Mouse (Mus musculus): ENCODE measurements at regions not wholly inside any gene's neighbourhood (a gene's known extent, or its start where the extent isn't known, plus 50 kb on each side); places are given as distances from the start of the nearest gene placed in this dataset.

DNA sequence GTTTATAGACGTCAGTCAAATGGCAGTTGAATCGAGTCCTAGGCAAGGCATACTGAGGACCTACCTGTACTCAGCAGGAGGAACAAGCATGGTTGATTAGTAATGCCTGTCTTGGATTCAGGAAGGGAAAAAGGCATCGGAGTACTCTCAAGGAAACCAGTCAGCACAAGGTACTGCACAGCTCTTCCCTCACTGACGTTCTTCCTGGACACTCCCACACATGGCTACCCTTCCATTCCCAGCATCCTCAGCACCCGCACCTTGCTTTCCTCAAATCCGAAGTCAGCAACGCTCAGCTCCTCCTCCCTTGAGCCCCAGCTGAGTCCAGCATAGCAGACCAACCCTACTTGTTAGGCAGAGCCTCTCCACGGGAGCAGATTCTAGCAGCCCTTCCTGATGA, 279.6 kb upstream of the Eef2kmt start:
- no peak overlapping the region; the same call in 1 of the 2 replicates for H3K4me2 ChIP-seq (ENCODE audit: low read depth, low read length)
- H3K27ac ChIP-seq (ENCODE audit: low read length) = no peak overlapping the region
- peak; percentile 40 for ATAC-seq
- no peak overlapping the region for H3K4me3 ChIP-seq (ENCODE audit: low read length)
- H3K36me3 ChIP-seq (ENCODE audit: control insufficient read depth, insufficient read depth, low read length) = no peaks in the 10 kb centered on the region
- no peak overlapping the region for H3K9ac ChIP-seq (ENCODE audit: low read depth, low read length)
- 42% methylated on average over 8 of the region's 8 CpGs for WGBS
- H3K9me3 ChIP-seq (ENCODE audit: control insufficient read depth, low read length) = no peaks in the 10 kb centered on the region
- H3K27me3 ChIP-seq (replicated peaks; ENCODE audit: control insufficient read depth, insufficient read depth, low read length) = no peaks in the 10 kb centered on the region
- H3K4me1 ChIP-seq (ENCODE audit: control insufficient read depth, insufficient read depth, low read length) = no peaks in the 10 kb centered on the region

DNA sequence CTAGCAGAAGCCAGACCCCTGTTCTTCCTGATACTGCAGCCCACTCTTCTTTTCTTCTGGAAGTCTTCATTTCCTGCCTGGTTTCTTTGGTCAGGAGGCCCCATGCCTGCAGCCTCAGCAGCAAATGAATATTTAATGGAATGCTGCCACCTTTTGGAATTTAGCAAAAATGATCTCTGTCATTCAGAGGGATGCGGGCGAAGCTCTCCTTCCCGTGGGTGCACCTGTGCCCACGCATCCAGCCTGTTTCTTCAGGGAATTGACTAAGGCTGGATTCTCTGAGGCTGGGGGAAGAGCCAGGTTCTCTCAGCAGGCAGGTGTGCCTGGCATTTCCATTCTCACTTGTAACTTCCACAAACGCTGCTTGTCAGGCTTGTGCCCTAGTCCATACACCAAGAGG, 279.1 kb upstream of the Eef2kmt start:
- Histone ChIP-seq H3K27ac (ENCODE audit: low read length) (no peak overlapping the region), H3K4me3 (ENCODE audit: low read length) (no peak overlapping the region), H3K27me3 (replicated peaks; ENCODE audit: control insufficient read depth, insufficient read depth, low read length) (no peaks in the 10 kb centered on the region), H3K4me1 (ENCODE audit: control insufficient read depth, insufficient read depth, low read length) (no peaks in the 10 kb centered on the region), H3K4me2 (ENCODE audit: low read depth, low read length) (no peak overlapping the region), H3K36me3 (ENCODE audit: control insufficient read depth, insufficient read depth, low read length) (no peaks in the 10 kb centered on the region), H3K9ac (ENCODE audit: low read depth, low read length) (no peak overlapping the region), H3K9me3 (ENCODE audit: control insufficient read depth, low read length) (no peaks in the 10 kb centered on the region)
- WGBS = 61% methylated on average over 5 of the region's 5 CpGs
- ATAC-seq = no peak; the same call in 1 of the 2 replicates

DNA sequence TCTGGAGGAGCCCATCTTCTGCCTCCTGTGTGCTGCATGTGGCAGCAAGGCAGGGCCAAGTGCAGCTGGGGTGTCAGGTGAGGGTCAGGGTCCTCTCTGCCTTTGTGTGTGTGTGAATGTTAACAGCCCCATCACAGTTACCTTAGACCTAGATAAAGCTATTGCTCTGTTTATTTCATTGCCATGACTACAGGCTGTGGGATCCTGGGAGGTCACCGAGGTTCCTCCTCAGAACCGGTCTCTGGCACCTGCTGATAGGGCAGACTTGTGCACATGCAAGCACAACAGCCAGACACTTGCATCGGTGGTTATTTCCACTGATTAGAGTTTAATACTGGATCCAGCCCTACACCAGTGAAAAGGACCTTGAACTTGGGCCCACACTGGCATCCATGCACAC, 278.6 kb upstream of the Eef2kmt start:
- Histone ChIP-seq H3K4me2 (ENCODE audit: low read depth, low read length) (no peak overlapping the region), H3K4me1 (ENCODE audit: control insufficient read depth, insufficient read depth, low read length) (no peaks in the 10 kb centered on the region), H3K9me3 (ENCODE audit: control insufficient read depth, low read length) (no peaks in the 10 kb centered on the region), H3K27ac (ENCODE audit: low read length) (no peak overlapping the region), H3K9ac (ENCODE audit: low read depth, low read length) (no peak overlapping the region), H3K36me3 (ENCODE audit: control insufficient read depth, insufficient read depth, low read length) (no peaks in the 10 kb centered on the region), H3K4me3 (ENCODE audit: low read length) (no peak overlapping the region), H3K27me3 (replicated peaks; ENCODE audit: control insufficient read depth, insufficient read depth, low read length) (no peaks in the 10 kb centered on the region)
- ATAC-seq = peak; percentile 83
- 60% methylated on average over 3 of the region's 3 CpGs for WGBS

DNA sequence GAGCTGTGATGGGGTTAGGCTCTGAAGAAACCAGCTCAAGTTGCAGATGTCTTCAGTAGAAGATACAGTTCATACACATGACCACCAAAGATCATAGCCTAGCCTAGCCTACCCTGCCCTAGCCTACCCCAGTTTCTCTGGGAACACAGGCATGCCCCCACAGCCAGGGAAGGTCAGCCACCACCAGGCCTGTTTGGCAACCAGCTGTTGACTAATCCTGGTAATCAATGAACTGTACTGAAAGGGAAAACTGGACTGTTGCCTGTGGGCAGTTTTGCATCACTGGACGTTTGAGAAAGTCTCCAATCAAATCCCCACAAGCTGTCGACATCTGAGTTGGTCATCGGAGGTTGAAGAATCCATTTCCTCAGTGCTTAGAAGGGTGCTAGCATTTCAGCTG, 276.5 kb upstream of the Eef2kmt start:
- no peak overlapping the region for H3K9ac ChIP-seq (ENCODE audit: low read depth, low read length)
- no peaks in the 10 kb centered on the region for H3K36me3 ChIP-seq (ENCODE audit: control insufficient read depth, insufficient read depth, low read length)
- 74% methylated on average over 3 of the region's 3 CpGs for WGBS
- no peak overlapping the region for H3K27ac ChIP-seq (ENCODE audit: low read length)
- no peak overlapping the region for H3K4me3 ChIP-seq (ENCODE audit: low read length)
- no peaks in the 10 kb centered on the region for H3K9me3 ChIP-seq (ENCODE audit: control insufficient read depth, low read length)
- ATAC-seq = no peak
- no peaks in the 10 kb centered on the region for H3K4me1 ChIP-seq (ENCODE audit: control insufficient read depth, insufficient read depth, low read length)
- H3K27me3 ChIP-seq (replicated peaks; ENCODE audit: control insufficient read depth, insufficient read depth, low read length) = no peaks in the 10 kb centered on the region
- no peak overlapping the region for H3K4me2 ChIP-seq (ENCODE audit: low read depth, low read length)

DNA sequence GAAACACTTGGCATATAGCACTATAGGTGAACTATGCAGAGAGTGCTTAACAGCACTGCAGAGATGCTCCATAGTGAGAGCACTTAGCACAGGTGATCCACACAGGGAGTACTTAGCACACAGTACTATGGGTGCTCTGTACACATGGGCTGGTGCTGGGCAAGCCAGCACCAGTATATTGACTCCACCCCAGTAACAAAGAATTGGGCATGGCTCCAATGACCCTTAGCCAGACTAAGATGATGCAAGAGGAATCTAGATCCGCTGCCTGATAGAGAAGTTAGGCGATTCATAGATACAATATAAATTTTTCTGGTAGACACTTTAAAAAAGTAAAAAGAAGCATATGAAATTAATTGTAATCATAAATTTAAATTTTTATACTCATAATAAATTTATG, 274.0 kb upstream of the Eef2kmt start:
- Histone ChIP-seq H3K4me3 (ENCODE audit: low read length) (no peak overlapping the region), H3K27me3 (replicated peaks; ENCODE audit: control insufficient read depth, insufficient read depth, low read length) (no peaks in the 10 kb centered on the region), H3K27ac (ENCODE audit: low read length) (no peak overlapping the region), H3K4me2 (ENCODE audit: low read depth, low read length) (no peak overlapping the region), H3K9me3 (ENCODE audit: control insufficient read depth, low read length) (no peaks in the 10 kb centered on the region), H3K36me3 (ENCODE audit: control insufficient read depth, insufficient read depth, low read length) (no peaks in the 10 kb centered on the region), H3K4me1 (ENCODE audit: control insufficient read depth, insufficient read depth, low read length) (no peaks in the 10 kb centered on the region), H3K9ac (ENCODE audit: low read depth, low read length) (no peak overlapping the region)
- WGBS = 84% methylated on average over 2 of the region's 2 CpGs
- no peak for ATAC-seq

DNA sequence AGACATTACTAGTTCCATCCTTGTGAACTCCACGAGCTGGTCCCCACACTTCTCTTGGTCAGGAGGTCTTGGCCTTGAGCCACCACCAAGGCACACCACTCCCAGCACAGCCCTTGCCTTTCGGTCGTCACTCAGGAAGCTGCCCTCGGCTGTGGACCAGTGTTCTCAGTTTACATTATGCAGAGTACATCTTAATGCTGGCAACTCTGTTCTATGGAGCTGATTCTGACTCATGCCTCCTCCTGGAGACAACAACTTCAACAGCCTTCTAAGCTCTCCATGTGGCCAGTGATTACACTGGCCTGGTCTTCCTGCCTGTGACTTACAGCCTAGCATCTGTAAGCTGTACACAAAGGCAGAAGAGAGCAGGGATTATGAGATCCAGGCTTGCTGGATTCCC, 272.2 kb upstream of the Eef2kmt start:
- Histone ChIP-seq H3K27ac (ENCODE audit: low read length) (no peak overlapping the region), H3K36me3 (ENCODE audit: control insufficient read depth, insufficient read depth, low read length) (no peaks in the 10 kb centered on the region), H3K9me3 (ENCODE audit: control insufficient read depth, low read length) (no peaks in the 10 kb centered on the region), H3K4me1 (ENCODE audit: control insufficient read depth, insufficient read depth, low read length) (no peaks in the 10 kb centered on the region), H3K4me3 (ENCODE audit: low read length) (no peak overlapping the region), H3K9ac (ENCODE audit: low read depth, low read length) (no peak overlapping the region), H3K4me2 (ENCODE audit: low read depth, low read length) (no peak overlapping the region), H3K27me3 (replicated peaks; ENCODE audit: control insufficient read depth, insufficient read depth, low read length) (no peaks in the 10 kb centered on the region)
- 42% methylated on average over 4 of the region's 4 CpGs for WGBS
- ATAC-seq = no peak

DNA sequence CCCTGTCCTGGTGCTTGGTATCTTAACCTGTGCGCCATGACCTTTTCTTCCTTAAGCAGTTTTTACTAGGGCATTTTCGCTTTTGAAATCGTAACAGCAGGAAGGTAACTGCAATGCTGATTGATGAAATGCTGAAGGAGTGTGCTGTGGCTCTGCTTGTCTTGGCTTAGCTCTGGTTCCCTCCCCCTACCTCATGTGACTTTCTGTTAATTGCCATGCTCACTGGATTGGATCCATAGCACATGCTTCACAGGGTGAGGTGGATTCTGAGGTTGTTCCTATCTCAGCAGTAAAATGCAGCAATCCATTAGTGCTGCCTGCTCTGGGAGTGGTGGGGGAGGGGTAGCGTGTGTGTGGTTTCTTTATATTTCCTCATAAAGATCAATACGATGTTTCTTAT, 268.6 kb upstream of the Eef2kmt start:
- Histone ChIP-seq H3K9ac (ENCODE audit: low read depth, low read length) (no peak overlapping the region), H3K4me1 (ENCODE audit: control insufficient read depth, insufficient read depth, low read length) (no peaks in the 10 kb centered on the region), H3K36me3 (ENCODE audit: control insufficient read depth, insufficient read depth, low read length) (no peaks in the 10 kb centered on the region), H3K27ac (ENCODE audit: low read length) (no peak overlapping the region), H3K4me3 (ENCODE audit: low read length) (no peak overlapping the region), H3K4me2 (ENCODE audit: low read depth, low read length) (no peak overlapping the region), H3K27me3 (replicated peaks; ENCODE audit: control insufficient read depth, insufficient read depth, low read length) (no peaks in the 10 kb centered on the region), H3K9me3 (ENCODE audit: control insufficient read depth, low read length) (no peaks in the 10 kb centered on the region)
- 76% methylated on average over 5 of the region's 5 CpGs for WGBS
- peak; percentile 48; the same call in 1 of the 2 replicates for ATAC-seq

DNA sequence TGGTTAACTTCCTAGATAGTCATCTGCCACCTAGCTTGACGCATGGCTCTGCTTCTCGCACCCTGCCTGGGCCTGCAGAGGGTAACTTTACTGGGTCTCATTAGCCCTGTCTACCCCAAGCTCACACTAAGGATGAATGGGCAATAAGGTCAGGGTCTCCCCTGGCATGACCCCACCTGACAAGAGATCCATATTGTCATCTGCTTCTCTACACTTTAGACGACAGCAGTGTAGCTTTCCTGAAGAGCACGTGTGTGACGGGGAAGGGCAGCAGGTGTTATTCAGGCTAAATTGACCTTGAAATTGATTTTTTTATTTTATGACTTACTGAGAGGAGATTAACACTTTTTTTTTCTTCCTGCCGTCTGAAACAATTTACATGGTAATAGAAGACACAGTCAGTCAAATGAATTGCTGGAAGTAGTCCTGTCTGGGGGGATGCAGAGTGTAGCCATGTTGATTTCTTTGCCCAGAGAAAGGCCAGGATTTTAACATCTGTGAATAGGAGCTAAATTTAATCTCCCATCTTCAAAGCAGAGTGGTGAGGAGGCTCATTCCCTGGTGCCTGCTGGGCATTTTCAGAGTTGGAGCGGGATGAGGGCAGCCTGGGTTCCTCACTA, 267.7 kb upstream of the Eef2kmt start:
- ATAC-seq = no peak
- no peaks in the 10 kb centered on the region for H3K27me3 ChIP-seq (replicated peaks; ENCODE audit: control insufficient read depth, insufficient read depth, low read length)
- no peak overlapping the region for H3K4me2 ChIP-seq (ENCODE audit: low read depth, low read length)

DNA sequence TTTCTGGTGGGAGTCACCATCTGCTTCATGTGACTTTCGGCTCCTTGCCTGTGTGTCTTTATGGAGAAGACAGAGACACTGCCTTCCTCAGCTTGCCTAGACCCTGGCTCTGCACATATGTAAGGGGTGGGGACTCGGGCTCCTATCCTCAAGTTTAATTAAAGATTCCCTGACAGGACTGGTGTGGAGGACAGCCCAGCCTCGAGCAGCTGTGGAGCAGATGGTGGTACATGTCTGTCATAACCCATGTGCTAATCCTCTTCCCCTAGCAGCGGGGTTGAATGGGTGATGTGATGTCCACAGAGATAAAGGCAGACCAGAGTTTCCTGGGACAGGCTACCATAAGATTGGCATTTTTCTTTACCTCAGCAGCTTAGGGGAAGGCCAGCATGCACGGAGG, 262.0 kb upstream of the Eef2kmt start:
- no peaks in the 10 kb centered on the region for H3K4me1 ChIP-seq (ENCODE audit: control insufficient read depth, insufficient read depth, low read length)
- WGBS = 60% methylated on average over 5 of the region's 5 CpGs
- ATAC-seq = no peak
- H3K9me3 ChIP-seq (ENCODE audit: control insufficient read depth, low read length) = no peaks in the 10 kb centered on the region
- no peaks in the 10 kb centered on the region for H3K36me3 ChIP-seq (ENCODE audit: control insufficient read depth, insufficient read depth, low read length)
- H3K4me3 ChIP-seq (ENCODE audit: low read length) = no peak overlapping the region
- H3K4me2 ChIP-seq (ENCODE audit: low read depth, low read length) = no peak overlapping the region
- no peak overlapping the region for H3K9ac ChIP-seq (ENCODE audit: low read depth, low read length)
- H3K27me3 ChIP-seq (replicated peaks; ENCODE audit: control insufficient read depth, insufficient read depth, low read length) = no peaks in the 10 kb centered on the region
- H3K27ac ChIP-seq (ENCODE audit: low read length) = no peak overlapping the region

More for the DNA sequence above, 267.7 kb upstream of the Eef2kmt start:
- Histone ChIP-seq H3K4me3 (ENCODE audit: low read length) (no peak overlapping the region), H3K9me3 (ENCODE audit: control insufficient read depth, low read length) (no peaks in the 10 kb centered on the region), H3K27ac (ENCODE audit: low read length) (no peak overlapping the region), H3K4me1 (ENCODE audit: control insufficient read depth, insufficient read depth, low read length) (no peaks in the 10 kb centered on the region), H3K36me3 (ENCODE audit: control insufficient read depth, insufficient read depth, low read length) (no peaks in the 10 kb centered on the region), H3K9ac (ENCODE audit: low read depth, low read length) (no peak overlapping the region)
- 71% methylated on average over 7 of the region's 7 CpGs for WGBS

DNA sequence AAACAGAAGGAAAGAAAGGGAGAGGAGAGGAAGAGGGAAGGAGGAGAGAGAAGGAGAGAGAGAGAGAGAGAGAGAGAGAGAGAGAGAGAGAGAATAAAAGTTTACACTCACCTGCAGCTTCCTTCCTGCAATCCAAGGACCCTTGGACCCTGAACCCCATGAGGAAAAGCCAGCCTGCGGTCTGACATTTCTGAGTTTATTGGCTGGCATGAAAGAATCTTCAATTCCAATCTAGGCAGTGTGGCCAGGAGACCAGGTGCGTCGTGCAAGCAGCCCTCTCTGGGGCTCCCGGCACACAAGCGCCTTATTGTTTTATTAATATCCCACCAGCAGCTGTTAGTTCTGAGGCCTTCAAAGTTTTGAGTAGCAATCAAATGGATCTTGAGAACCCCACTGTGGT, 260.1 kb upstream of the Eef2kmt start:
- no peak overlapping the region for H3K4me3 ChIP-seq (ENCODE audit: low read length)
- WGBS = 59% methylated on average over 5 of the region's 5 CpGs
- H3K4me2 ChIP-seq (ENCODE audit: low read depth, low read length) = no peak overlapping the region
- no peaks in the 10 kb centered on the region for H3K4me1 ChIP-seq (ENCODE audit: control insufficient read depth, insufficient read depth, low read length)
- H3K27me3 ChIP-seq (replicated peaks; ENCODE audit: control insufficient read depth, insufficient read depth, low read length) = no peaks in the 10 kb centered on the region; the same call in 1 of the 2 replicates
- H3K9ac ChIP-seq (ENCODE audit: low read depth, low read length) = no peak overlapping the region
- no peaks in the 10 kb centered on the region for H3K36me3 ChIP-seq (ENCODE audit: control insufficient read depth, insufficient read depth, low read length)
- H3K9me3 ChIP-seq (ENCODE audit: control insufficient read depth, low read length) = no peaks in the 10 kb centered on the region
- no peak overlapping the region for H3K27ac ChIP-seq (ENCODE audit: low read length)
- peak; percentile 80 for ATAC-seq

Data from intestine, embryonic 16.5 days (tissue).